Mouse (Mus musculus) bone marrow, adult 2 months (tissue): ENCODE data around the gene Srgn.

Source experiments
- CTCF ChIP-seq: fragments of 200-500 bp; IDR thresholded peaks from 2 replicates; pipeline ENCODE4 v1.5.1; 2011; ENCODE audit warnings: low read length, control low read depth; ENCODE audit not compliant: control insufficient read depth, insufficient read depth
- POLR2A ChIP-seq: fragments of 200-500 bp; IDR thresholded peaks from 2 replicates; pipeline ENCODE4 v1.6.1; 2011; ENCODE audit warnings: low read depth, mild to moderate bottlenecking, control low read depth, low read length, borderline replicate concordance; ENCODE audit not compliant: control insufficient read depth

DNA sequence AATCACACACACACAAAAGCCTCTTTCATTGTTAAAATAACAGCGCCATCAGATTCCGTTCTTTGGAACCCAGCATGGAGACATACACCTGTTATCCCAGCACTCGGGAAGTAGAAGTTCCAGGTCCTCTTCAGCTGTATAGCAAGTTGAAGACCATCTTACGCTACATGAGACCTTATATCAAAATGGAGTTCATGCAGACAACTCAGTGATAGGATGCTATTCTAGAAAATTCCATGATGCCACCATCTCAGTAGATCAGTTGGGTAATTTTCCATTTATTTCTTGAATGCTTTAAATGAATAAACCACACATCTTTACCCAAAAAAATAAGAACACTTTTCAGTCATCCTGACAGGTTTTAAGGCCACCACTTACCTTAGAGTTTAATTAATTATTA lies 20.2 kb downstream of the Srgn start:
- TF ChIP-seq CTCF = no peak
- no peak for TF ChIP-seq POLR2A
